Mouse (Mus musculus) layer of hippocampus, adult 2 months (tissue): ENCODE results near the gene H2-T22. TPM values are rescaled to one million over a fixed set of nuclear protein-coding genes. Genes with fewer than 3 reads are reported as not detected.
A peak's percentile ranks its signal among the peaks of the same experiment; 100 is the strongest.

Source experiments
- DNase-seq, 2 experiments: peaks; one replicate each; pipeline ENCODE4 v3.0.0; 2022; ENCODE audit warnings: low spot score in 2 of 2
- H3K27ac ChIP-seq: fragments of 200-600 bp; 2 replicates; pipeline ENCODE4 v1.8.1; 2022
- H3K4me3 ChIP-seq: fragments of 200-600 bp; 2 replicates; pipeline ENCODE4 v1.8.1; 2022; ENCODE audit warnings: mild to moderate bottlenecking
- CTCF ChIP-seq: fragments of 200-600 bp; conservative IDR thresholded peaks from 2 replicates; pipeline ENCODE4 v1.8.1; 2022; ENCODE audit warnings: antibody characterized with exemption, mild to moderate bottlenecking, moderate library complexity
- total RNA-seq, 2 experiments: library from RNA; stranded (reverse); gene quantifications; 2 replicates each; pipeline ENCODE4 v1.2.3; 2021

H2-T22 gene
- total RNA-seq, 2 experiments from 2014 or later, result 9.1 to 10.3 TPM

- Histone ChIP-seq H3K27ac (no peak overlapping the region), H3K4me3 (no peak overlapping the region)
- TF ChIP-seq CTCF, result no peak
- DNase-seq, result no peak
These were observed 43.8 kb downstream of the H2-T22 start for GRCm38 (mm10) chr17:35998545-35999305.

DNA sequence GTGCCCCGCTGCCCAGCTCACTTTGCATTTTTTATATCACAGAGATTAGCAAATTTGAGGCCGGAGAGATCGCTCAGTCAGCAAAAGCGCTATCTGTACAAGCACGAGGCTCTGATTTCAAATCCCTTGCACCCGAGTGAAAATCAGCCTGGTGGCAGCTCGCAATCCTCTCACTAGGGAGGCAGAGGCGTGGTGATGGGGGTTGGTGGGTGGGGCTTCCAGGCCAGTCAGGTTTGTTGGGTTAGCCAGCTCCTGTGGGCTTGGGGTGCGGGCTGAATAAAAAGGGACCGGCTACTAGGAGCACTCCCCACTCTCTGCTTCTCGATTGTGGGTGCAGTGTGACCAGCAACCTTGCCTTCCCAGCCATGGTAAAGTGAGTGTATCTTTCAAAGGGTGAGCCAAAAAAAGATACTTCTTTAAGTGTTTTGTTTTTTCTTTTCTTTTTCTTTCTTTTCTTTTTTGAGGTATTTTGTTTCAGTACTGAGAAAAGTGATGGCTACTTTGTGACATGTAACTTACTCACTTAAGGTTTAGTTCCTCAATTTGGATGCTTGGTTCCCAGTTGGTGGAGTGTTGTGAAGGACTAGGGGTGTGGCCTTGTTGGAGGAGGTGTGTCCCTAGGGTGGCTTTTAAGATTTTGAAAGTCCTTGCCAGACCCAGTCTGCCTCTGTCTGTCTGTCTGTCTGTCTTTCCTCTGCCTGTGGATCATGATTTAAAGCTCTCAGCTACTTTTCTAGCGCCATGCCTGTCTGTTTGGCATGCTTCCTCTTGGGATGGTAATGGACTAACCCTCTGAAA lies 44.6 kb downstream of the H2-T22 start:
- no peak for DNase-seq
- no peak for TF ChIP-seq CTCF
- no peak overlapping the region; the same call in 1 of the 2 replicates for H3K4me3 ChIP-seq
- H3K27ac ChIP-seq, result no peak overlapping the region

DNA sequence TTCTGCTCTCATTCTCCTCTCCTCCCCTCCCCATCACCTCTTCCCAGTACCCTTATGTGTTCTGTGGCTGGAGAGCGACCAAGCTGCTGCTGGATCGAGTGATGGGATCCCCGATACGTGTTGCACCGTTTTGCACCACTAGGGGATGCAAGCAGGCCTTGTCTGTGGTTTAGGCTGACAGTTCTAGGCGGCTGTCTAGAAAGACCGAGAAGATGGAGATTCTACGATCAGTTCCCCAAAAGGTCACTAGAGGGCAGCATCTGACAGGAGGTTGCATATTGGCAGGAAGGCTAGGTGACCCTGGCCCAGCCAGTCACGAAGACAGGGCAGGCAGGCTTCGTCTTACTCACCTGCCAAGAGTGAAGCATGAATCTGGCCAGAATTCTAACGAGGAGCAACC lies 45.6 kb downstream of the H2-T22 start:
- peak; percentile 87 for TF ChIP-seq CTCF
- Histone ChIP-seq H3K4me3 (peak overlapping the region; percentile 5; the same call in 1 of the 2 replicates), H3K27ac (0 out of 2 replicates have a peak overlapping the region, but pooled peaks have one; percentile 16)
- peak; percentile 94 to 96 for DNase-seq

DNA sequence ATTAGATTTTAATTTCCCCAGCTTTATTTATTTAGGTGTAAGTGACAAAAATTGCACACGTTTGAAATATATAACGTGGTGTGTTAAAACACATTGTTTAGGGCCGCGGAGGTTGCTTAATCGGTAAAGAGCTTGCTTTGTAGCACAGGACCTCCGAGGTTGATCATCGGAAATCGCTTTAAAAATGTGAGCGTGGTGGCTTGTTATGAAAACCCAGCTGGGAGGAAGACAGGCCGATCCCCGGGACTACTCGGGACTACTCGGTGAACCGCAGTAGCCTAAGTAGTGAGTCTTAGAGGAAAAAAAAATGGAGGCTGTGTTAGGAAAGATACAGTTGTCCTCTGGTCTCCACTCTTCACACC lies 47.7 kb downstream of the H2-T22 start:
- no peak for DNase-seq
- TF ChIP-seq CTCF, result no peak
- peak overlapping the region; percentile 78 for H3K4me3 ChIP-seq
- peak overlapping the region; percentile 88 for H3K27ac ChIP-seq

- Histone ChIP-seq H3K27ac (peak overlapping the region; percentile 88), H3K4me3 (peak overlapping the region; percentile 78)
- TF ChIP-seq CTCF, result no peak
- DNase-seq, result peak; percentile 78 to 86
These were observed 48.2 kb downstream of the H2-T22 start for GRCm38 (mm10) chr17:35994175-35994878.

- DNase-seq, result peak; percentile 78
- peak overlapping the region; percentile 88 for H3K27ac ChIP-seq
- peak; percentile 99 for TF ChIP-seq CTCF
- H3K4me3 ChIP-seq, result peak overlapping the region; percentile 78
These were observed 48.9 kb downstream of the H2-T22 start for GRCm38 (mm10) chr17:35993675-35994074.

GRCm38 (mm10) chr17:35991781-35992180 lies 50.8 kb downstream of the H2-T22 start:
- no peak overlapping the region for H3K27ac ChIP-seq
- no peak overlapping the region for H3K4me3 ChIP-seq
- no peak for DNase-seq
- no peak for TF ChIP-seq CTCF

Other genes with a start within 250 kb of the H2-T22 start
- gene Ier3, start 221.1 kb downstream of the H2-T22 start, total RNA-seq, result 1 to 10 TPM; 5.0 to 6.1 TPM
- gene Flot1, start 219.5 kb downstream of the H2-T22 start, total RNA-seq, result 100 to 1,000 TPM; 124 to 128 TPM
- gene Tubb5, start 204.4 kb downstream of the H2-T22 start, total RNA-seq, result 100 to 1,000 TPM; 355 to 363 TPM
- 10 to 100 TPM; 16.9 to 18.4 TPM for gene Mdc1, start 201.2 kb downstream of the H2-T22 start, total RNA-seq
- 1 to 10 TPM; 1.7 to 1.8 TPM for gene Nrm, start 181.4 kb downstream of the H2-T22 start, total RNA-seq
- gene Ppp1r18, start 177.2 kb downstream of the H2-T22 start, total RNA-seq, result 1 to 10 TPM; 8.7 to 9.8 TPM
- gene Dhx16, start 162.9 kb downstream of the H2-T22 start, total RNA-seq, result 10 to 100 TPM; 28.1 to 31.3 TPM
- 10 to 100 TPM; 53.4 to 62.4 TPM for gene 2310061I04Rik, start 145.3 kb downstream of the H2-T22 start, total RNA-seq
- 10 to 100 TPM; 58.7 to 64.8 TPM for gene Atat1, start 132.7 kb downstream of the H2-T22 start, total RNA-seq
- 10 to 100 TPM; 36.3 to 43.0 TPM for gene Mrps18b, start 126.4 kb downstream of the H2-T22 start, total RNA-seq
- gene Ppp1r10, start 126.3 kb downstream of the H2-T22 start, total RNA-seq, result 10 to 100 TPM; 83.2 to 83.8 TPM
- gene Abcf1, start 73.0 kb downstream of the H2-T22 start, total RNA-seq, result 10 to 100 TPM; 69.9 to 77.3 TPM
- gene Gnl1, start 62.9 kb downstream of the H2-T22 start, total RNA-seq, result 100 to 1,000 TPM; 140 to 147 TPM
- gene Prr3, start 62.5 kb downstream of the H2-T22 start, total RNA-seq, result 10 to 100 TPM; 45.8 to 50.7 TPM
- 1 to 10 TPM; 1.7 to 2.4 TPM for gene H2-T24, start 22.2 kb downstream of the H2-T22 start, total RNA-seq
- 1 to 10 TPM; 5.2 to 6.0 TPM for gene H2-T23, start 9.9 kb downstream of the H2-T22 start, total RNA-seq
- not detected for gene Gm6034, start 214 bp upstream of the H2-T22 start, total RNA-seq
- 1 to 10 TPM; 1.6 to 1.7 TPM for gene Gm11127, start 15.6 kb upstream of the H2-T22 start, total RNA-seq
- under 1 TPM in 1 of 2 experiments, not detected in 1; 0.29 TPM for gene Gm19684, start 78.9 kb upstream of the H2-T22 start, total RNA-seq
- gene Gm7030, start 86.7 kb upstream of the H2-T22 start, total RNA-seq, result not detected
- gene Gm8909, start 125.8 kb upstream of the H2-T22 start, total RNA-seq, result not detected
- not detected for gene H2-T3, start 147.5 kb upstream of the H2-T22 start, total RNA-seq
- gene Rpp21, start 215.3 kb upstream of the H2-T22 start, total RNA-seq, result 10 to 100 TPM; 43.6 to 44.1 TPM
- 10 to 100 TPM; 23.6 to 25.3 TPM for gene Trim39, start 229.5 kb upstream of the H2-T22 start, total RNA-seq
- gene H2-M10.2, start 243.7 kb upstream of the H2-T22 start, total RNA-seq, result not detected